Mouse (Mus musculus) midbrain, embryonic 13.5 days (tissue): ENCODE measurements around the gene Kcnk18. TPM values are rescaled to one million over a fixed set of nuclear protein-coding genes. Genes with fewer than 3 reads are reported as not detected.

Source experiments
- ATAC-seq: fragments of 200-750 bp; cut with Nextera tagmentation; 2 replicates; pipeline ENCODE4 v1.8.0; 2017; ENCODE audit warnings: mild to moderate bottlenecking, moderate TSS enrichment, moderate library complexity
- H3K27ac ChIP-seq: fragments of 300-500 bp; sonication (generic); 2 replicates; pipeline ENCODE4 v1.5.1; 2015; ENCODE audit warnings: inconsistent platforms, mild to moderate bottlenecking, moderate library complexity
- H3K27me3 ChIP-seq: fragments of 300-500 bp; sonication (generic); 2 replicates; pipeline ENCODE4 v1.6.1; 2015; ENCODE audit warnings: mild to moderate bottlenecking, inconsistent platforms
- H3K36me3 ChIP-seq: fragments of 300-500 bp; sonication (generic); 2 replicates; pipeline ENCODE4 v1.6.1; 2015; ENCODE audit warnings: mild to moderate bottlenecking, inconsistent platforms
- H3K4me1 ChIP-seq: fragments of 300-500 bp; sonication (generic); replicated peaks from 2 replicates; pipeline ENCODE4 v1.6.1; 2015; ENCODE audit warnings: inconsistent platforms
- H3K4me2 ChIP-seq: fragments of 300-500 bp; sonication (generic); replicated peaks from 2 replicates; pipeline ENCODE4 v1.6.1; 2015; ENCODE audit warnings: moderate library complexity, mild to moderate bottlenecking, inconsistent platforms
- H3K4me3 ChIP-seq: fragments of 300-500 bp; sonication (generic); replicated peaks from 2 replicates; pipeline ENCODE4 v1.5.1; 2015; ENCODE audit warnings: mild to moderate bottlenecking, inconsistent platforms
- H3K9ac ChIP-seq: fragments of 300-500 bp; sonication (generic); replicated peaks from 2 replicates; pipeline ENCODE4 v1.6.1; 2015; ENCODE audit warnings: mild to moderate bottlenecking, inconsistent platforms
- H3K9me3 ChIP-seq: fragments of 300-500 bp; sonication (generic); 2 replicates; pipeline ENCODE4 v1.6.1; 2016; ENCODE audit warnings: mild to moderate bottlenecking, inconsistent platforms
- WGBS: fragments of 180-500 bp; shearing (Covaris S2); methylation state at CpG from one replicate; pipeline ENCODE4 v1.1.7; 2015; 5-methylcytosine and 5-hydroxymethylcytosine counted together
- polyA plus RNA-seq: library from polyadenylated mRNA; unstranded; fragments of >200 nt; fragmentation: Nextera tagmentation; extraction: Ambion mirVana; gene quantifications from 2 replicates; pipeline ENCODE4 v1.2.1, GENCODE M21; 2015

Gene Kcnk18
- polyA plus RNA-seq, 1 experiment from 2014 or later, result not detected

DNA sequence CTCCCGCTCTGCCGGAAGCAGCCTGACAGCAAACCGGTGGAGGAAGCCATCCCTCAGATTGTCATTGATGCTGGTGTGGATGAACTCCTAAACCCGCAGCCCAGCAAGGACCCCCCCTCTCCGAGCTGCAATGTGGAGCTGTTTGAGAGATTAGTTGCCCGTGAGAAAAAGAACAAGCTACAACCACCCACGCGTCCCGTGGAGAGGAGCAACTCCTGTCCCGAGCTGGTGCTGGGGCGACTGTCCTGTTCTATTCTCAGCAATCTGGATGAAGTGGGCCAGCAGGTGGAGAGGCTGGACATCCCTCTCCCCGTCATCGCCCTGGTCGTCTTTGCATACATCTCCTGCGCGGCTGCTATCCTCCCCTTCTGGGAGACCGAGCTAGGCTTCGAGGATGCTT is 16.0 kb downstream of the Kcnk18 start:
- H3K9me3 ChIP-seq, result no peaks in the 10 kb centered on the region
- H3K36me3 ChIP-seq, result no peaks in the 10 kb centered on the region
- no peak overlapping the region for H3K27ac ChIP-seq
- WGBS, result 91% methylated on average over 18 of the region's 18 CpGs
- no peak overlapping the region for H3K4me2 ChIP-seq
- no peak for ATAC-seq
- H3K9ac ChIP-seq, result no peak overlapping the region
- no peak overlapping the region for H3K4me3 ChIP-seq
- H3K4me1 ChIP-seq, result no peaks in the 10 kb centered on the region
- peaks cover 16% of the 10 kb centered on the region for H3K27me3 ChIP-seq

DNA sequence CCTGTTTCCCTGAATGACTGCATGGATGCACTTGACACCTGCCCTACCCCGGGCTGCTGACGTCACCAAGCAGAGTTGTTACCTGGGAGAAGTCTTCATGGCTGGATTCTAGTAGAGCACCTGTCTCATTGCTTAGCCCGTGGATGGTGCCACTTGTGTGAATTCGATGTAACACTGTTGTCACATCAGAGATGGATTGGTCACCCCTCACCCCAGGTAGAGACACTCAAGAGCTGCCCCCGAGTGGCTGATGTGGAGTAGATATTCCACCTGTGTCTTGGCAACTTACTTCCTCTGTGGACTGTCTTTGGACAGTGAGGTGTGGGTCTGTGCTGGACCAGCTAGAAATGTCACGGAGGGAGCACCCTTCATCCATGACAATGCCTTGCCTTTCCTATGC is 17.0 kb downstream of the Kcnk18 start:
- H3K4me1 ChIP-seq, result no peaks in the 10 kb centered on the region
- ATAC-seq, result no peak

DNA sequence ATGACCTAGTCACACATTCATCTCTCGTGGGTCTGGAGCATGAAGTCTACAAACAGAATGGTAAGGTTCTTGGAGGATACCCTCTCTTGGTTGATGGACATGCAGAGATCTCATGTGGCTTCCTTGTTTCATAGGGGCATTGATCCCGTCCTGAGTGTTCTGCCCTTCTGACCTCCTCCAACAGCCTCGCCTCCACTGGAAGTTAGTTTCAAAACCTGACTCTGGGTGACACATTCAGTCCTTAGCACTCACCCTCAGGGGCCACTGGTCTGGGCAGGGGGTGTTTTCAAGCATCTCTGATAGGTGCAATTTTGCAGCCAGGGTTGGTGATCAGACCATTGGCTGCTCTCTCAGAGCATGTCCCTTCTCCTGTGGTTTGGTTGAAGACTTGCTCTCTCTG is 19.6 kb downstream of the Kcnk18 start:
- Histone ChIP-seq H3K4me2 (no peak overlapping the region), H3K9ac (no peak overlapping the region), H3K4me1 (no peaks in the 10 kb centered on the region), H3K36me3 (no peaks in the 10 kb centered on the region), H3K27me3 (peaks cover 27% of the 10 kb centered on the region), H3K4me3 (no peak overlapping the region), H3K9me3 (no peaks in the 10 kb centered on the region), H3K27ac (no peak overlapping the region)
- WGBS, result 79% methylated on average over 3 of the region's 3 CpGs
- ATAC-seq, result no peak

More for the DNA sequence above, 17.0 kb downstream of the Kcnk18 start:
- peaks cover 21% of the 10 kb centered on the region for H3K27me3 ChIP-seq
- no peak overlapping the region for H3K4me2 ChIP-seq
- no peaks in the 10 kb centered on the region for H3K36me3 ChIP-seq
- WGBS, result 76% methylated on average over 6 of the region's 6 CpGs
- no peak overlapping the region for H3K27ac ChIP-seq
- H3K9ac ChIP-seq, result no peak overlapping the region
- H3K4me3 ChIP-seq, result no peak overlapping the region
- no peaks in the 10 kb centered on the region for H3K9me3 ChIP-seq

DNA sequence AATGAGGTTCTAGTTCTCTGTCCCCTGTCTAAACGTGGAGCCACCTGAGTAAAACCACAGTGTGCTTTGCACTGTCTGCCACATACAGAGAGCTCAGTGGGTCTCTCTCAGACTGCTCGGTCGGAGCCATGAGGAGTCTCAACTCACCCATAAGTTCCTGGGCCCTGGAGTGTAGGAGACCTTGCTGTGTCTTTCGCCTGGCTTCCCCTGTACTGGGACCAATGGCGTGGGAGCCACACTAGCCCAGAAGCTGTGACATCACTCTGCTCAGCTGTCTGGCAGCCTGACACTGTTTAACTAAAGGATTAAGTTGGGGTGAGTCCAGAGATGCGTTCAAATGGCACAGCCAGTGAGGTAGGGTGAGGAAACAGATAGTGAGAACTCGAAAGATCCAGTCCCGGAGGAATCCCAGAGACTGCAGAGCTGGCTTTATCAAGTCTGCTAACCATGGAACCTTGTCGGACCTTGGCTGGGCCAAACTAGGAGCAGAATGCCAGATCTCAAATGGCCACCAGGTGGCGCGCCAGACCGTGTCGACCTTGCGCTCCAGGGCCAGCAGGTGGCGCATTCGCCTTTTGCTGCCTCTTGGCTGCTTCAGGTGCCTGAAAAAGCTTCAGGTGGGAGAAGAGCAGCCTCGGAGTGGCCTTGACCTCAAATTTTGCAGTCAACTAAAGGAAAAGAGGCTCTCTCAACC is 20.3 kb downstream of the Kcnk18 start:
- peak; percentile 86 for ATAC-seq
- H3K4me1 ChIP-seq, result no peaks in the 10 kb centered on the region
- H3K27ac ChIP-seq, result no peak overlapping the region
- no peak overlapping the region for H3K4me2 ChIP-seq
- H3K36me3 ChIP-seq, result no peaks in the 10 kb centered on the region
- no peak overlapping the region for H3K9ac ChIP-seq
- no peaks in the 10 kb centered on the region for H3K9me3 ChIP-seq
- peaks cover 27% of the 10 kb centered on the region for H3K27me3 ChIP-seq
- 25% methylated on average over 17 of the region's 17 CpGs for WGBS
- no peak overlapping the region for H3K4me3 ChIP-seq

DNA sequence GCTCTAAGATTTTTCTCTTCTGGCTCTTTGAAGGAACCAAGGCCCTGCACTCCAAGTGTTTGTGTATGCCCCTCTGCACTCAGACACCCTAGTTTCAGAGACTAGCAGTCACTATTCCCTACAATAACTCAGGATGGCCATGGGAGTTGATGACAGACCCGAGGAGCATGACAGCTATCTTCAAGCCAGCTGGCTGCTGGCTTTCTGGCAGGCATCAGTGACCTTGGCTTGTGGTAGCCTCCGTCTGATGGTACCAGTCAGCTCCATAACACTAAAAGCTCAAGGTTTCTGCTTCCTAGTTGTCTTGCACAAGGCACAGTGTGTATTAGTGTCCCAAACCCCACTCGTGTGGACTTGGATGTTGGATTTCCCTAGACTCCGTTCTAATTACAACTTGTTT is 23.0 kb downstream of the Kcnk18 start:
- Histone ChIP-seq H3K4me3 (no peak overlapping the region), H3K9me3 (no peaks in the 10 kb centered on the region), H3K9ac (no peak overlapping the region), H3K36me3 (no peaks in the 10 kb centered on the region), H3K27ac (no peak overlapping the region), H3K4me2 (no peak overlapping the region), H3K4me1 (no peaks in the 10 kb centered on the region), H3K27me3 (peaks cover 27% of the 10 kb centered on the region)
- no peak for ATAC-seq
- WGBS, result 85% methylated on average over 4 of the region's 4 CpGs

DNA sequence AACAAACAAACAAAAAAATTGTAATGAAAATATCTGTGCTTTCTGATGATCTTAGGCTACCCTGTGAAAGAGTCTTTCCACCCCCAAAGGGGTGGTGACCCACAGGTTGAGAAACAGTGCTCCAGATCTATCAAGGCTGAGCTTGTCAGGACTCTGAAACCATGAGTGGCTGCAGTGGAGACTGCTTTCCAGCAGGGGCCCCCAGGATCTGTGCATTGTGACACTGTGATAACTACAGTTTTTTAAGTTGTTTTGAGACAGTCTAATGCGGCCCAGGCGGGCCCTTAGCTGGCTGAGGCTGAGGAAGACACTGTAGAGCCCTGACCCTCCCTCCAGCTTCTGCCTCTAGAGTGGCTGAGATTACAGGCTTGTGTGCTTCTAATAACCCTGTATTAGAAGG is 24.0 kb downstream of the Kcnk18 start:
- Histone ChIP-seq H3K4me1 (no peaks in the 10 kb centered on the region), H3K4me2 (no peak overlapping the region), H3K36me3 (no peaks in the 10 kb centered on the region), H3K27ac (no peak overlapping the region), H3K9me3 (no peaks in the 10 kb centered on the region), H3K27me3 (peaks cover 19% of the 10 kb centered on the region; the same call in 1 of the 2 replicates), H3K9ac (no peak overlapping the region), H3K4me3 (no peak overlapping the region)
- no peak for ATAC-seq
- 85% methylated on average over 2 of the region's 2 CpGs for WGBS

DNA sequence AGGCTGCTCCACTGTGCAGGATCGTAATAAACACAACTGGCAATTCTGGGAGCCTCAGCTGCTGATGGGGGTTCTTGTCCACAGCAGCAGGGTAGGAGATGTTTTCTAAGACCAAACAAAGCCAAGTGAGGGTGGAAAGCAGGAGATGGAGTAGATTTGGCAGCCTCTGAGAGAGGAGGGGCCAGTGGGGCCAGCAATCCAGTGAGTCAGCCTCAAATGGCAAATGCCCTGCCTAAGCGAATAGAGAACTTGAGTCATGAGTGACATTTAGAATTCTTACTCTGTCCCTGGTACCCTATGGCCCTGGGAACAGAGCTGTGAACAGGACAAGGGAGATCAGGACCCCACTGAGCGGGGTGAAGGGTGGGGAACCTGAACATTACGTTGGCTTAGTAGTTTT is 29.1 kb downstream of the Kcnk18 start:
- Histone ChIP-seq H3K4me2 (no peak overlapping the region), H3K4me3 (no peak overlapping the region), H3K9me3 (no peaks in the 10 kb centered on the region), H3K27me3 (peaks cover 4% of the 10 kb centered on the region; the same call in 1 of the 2 replicates), H3K36me3 (no peaks in the 10 kb centered on the region), H3K9ac (no peak overlapping the region), H3K27ac (no peak overlapping the region), H3K4me1 (no peaks in the 10 kb centered on the region)
- ATAC-seq, result no peak
- WGBS, result 84% methylated on average over 4 of the region's 4 CpGs

DNA sequence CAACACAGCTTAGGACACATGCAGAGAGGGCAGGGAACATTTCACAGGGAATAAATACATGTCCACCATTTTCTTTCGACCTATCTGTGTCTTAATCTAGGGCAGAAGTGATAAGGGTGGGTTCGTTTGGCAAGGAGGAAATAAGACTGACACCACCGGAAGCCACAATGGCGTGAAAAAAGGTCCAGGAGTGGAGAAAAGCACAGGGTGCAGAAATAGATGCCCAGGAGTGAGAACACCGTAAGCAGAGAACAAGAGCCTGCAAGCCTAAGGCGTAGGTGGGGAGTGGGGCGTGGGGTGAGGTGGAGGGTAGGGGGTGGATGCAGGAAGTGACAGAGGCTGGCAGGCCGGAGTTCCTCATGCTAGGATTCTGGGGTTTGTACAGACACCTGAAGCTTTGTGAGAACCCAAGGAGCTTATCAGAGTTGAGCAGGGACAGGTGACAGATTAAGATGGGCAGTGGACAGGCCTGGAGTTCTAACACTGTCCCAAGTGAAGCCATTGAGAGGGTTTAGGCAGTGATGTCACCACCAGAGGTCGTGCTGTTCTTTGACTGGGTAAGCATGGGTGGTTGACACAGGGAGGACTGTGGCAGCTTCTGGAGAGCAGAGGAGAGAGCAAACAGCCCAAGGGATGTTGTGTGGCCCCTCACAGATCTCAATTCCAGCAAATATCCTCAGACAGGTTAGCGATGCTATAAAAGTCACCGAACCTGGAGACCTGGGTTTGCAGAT is 29.7 kb downstream of the Kcnk18 start:
- H3K4me2 ChIP-seq, result no peak overlapping the region
- no peak overlapping the region for H3K4me3 ChIP-seq
- no peaks in the 10 kb centered on the region for H3K4me1 ChIP-seq
- H3K36me3 ChIP-seq, result no peaks in the 10 kb centered on the region
- peaks cover 4% of the 10 kb centered on the region; the same call in 1 of the 2 replicates for H3K27me3 ChIP-seq
- no peak for ATAC-seq
- no peak overlapping the region for H3K9ac ChIP-seq
- H3K27ac ChIP-seq, result no peak overlapping the region
- H3K9me3 ChIP-seq, result no peaks in the 10 kb centered on the region
- 77% methylated on average over 11 of the region's 11 CpGs for WGBS

DNA sequence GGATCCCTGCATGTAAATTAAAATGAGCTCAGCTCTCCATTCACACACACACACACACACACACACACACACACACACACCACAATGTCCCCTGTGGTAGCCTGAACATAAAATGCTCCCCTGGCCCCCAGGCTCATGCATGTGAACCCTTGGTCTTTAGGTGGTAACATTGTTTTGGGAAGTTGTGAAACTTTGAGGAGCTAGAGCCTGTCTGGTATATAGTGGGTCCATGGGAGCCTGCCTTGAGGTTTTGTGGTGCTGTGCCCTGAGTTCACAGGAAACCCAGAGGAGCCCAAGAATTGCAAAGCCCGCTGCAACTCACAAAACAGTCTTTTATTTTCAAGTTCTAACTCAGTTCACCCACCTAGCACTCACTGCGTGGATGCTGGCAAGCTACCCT is 33.6 kb downstream of the Kcnk18 start:
- H3K36me3 ChIP-seq, result no peaks in the 10 kb centered on the region
- no peaks in the 10 kb centered on the region for H3K4me1 ChIP-seq
- no peak overlapping the region for H3K4me2 ChIP-seq
- 69% methylated on average over 2 of the region's 2 CpGs for WGBS
- no peak overlapping the region for H3K9ac ChIP-seq
- ATAC-seq, result no peak
- peaks cover 9% of the 10 kb centered on the region for H3K9me3 ChIP-seq
- peaks cover 4% of the 10 kb centered on the region; the same call in 1 of the 2 replicates for H3K27me3 ChIP-seq
- no peak overlapping the region for H3K4me3 ChIP-seq
- no peak overlapping the region for H3K27ac ChIP-seq

DNA sequence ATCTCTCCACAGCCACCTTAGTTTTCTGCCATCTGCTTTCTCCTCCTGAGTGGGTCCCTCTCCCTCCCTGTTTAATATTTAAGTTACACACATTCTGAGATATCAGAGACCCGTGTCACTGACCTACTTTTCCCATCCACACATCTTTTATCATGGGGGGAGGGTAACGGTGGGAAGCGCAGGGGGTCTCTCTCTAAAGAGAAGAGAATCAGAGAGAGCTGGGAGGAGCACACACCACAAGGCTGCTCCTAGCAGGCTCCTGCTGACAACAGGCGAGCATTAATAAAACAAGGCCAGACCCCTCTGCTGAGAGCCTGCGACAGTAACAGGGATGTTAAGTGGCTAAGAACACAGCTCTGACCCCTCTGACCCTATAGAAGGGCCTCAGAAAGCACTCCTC is 40.6 kb downstream of the Kcnk18 start:
- H3K4me1 ChIP-seq, result peaks cover 22% of the 10 kb centered on the region
- H3K36me3 ChIP-seq, result no peaks in the 10 kb centered on the region
- WGBS, result 42% methylated on average over 5 of the region's 5 CpGs
- ATAC-seq, result peak; percentile 46
- H3K9ac ChIP-seq, result no peak overlapping the region
- H3K4me3 ChIP-seq, result no peak overlapping the region
- H3K4me2 ChIP-seq, result no peak overlapping the region
- no peak overlapping the region for H3K27ac ChIP-seq
- H3K27me3 ChIP-seq, result peaks cover 45% of the 10 kb centered on the region
- peaks cover 9% of the 10 kb centered on the region for H3K9me3 ChIP-seq

DNA sequence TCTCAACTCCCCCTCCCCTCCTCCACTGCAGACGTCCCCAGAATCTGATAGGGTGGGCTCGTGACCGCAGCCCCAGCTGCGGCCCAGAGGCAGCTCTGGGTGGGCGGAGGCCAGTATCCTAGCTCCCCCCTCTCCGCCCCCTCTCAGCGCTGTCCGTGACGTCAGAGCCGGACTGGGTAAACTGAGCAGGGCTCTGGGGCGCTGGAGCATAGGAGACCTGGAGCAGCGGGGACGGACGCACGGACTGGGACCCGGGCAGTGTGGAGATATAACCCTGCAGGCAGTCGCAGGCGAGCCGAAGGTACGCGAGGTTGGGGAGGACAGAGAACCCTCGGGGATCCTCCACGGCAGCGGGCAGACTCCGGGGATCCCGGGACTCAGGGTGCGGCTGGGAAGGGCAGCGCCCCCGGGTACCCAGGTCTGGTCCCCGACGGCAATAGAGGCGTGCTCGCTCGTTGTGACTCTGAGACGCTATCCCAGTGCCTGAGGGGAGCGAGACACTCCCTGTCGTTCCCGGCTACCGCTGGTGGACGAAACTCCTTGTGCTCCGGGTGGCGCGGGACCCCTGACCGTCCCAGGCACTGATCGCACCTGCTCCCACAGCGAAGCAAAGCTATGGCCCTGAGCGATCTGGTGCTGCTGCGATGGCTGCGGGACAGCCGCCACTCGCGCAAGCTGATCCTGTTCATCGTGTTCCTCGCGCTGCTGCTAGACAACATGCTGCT is 41.9 kb downstream of the Kcnk18 start, which contains the start of gene Slc18a2:
TSS of gene Slc18a2 (plus strand) at position 179 of the 725 bp plus-strand sequence.
- 1% methylated on average over 51 of the region's 55 CpGs for WGBS
- peaks cover 48% of the 10 kb centered on the region for H3K27me3 ChIP-seq
- peaks cover 9% of the 10 kb centered on the region for H3K9me3 ChIP-seq
- peak; percentile 74 for ATAC-seq
- H3K4me2 ChIP-seq, result peak within 1 kb of the TSS; percentile 77
- H3K36me3 ChIP-seq, result no peaks in the 10 kb centered on the region
- H3K4me1 ChIP-seq, result peaks cover 33% of the 10 kb centered on the region
- peak within 1 kb of the TSS; percentile 65 for H3K9ac ChIP-seq
- H3K4me3 ChIP-seq, result peak within 1 kb of the TSS; percentile 48
- H3K27ac ChIP-seq, result peak within 1 kb of the TSS; percentile 37

DNA sequence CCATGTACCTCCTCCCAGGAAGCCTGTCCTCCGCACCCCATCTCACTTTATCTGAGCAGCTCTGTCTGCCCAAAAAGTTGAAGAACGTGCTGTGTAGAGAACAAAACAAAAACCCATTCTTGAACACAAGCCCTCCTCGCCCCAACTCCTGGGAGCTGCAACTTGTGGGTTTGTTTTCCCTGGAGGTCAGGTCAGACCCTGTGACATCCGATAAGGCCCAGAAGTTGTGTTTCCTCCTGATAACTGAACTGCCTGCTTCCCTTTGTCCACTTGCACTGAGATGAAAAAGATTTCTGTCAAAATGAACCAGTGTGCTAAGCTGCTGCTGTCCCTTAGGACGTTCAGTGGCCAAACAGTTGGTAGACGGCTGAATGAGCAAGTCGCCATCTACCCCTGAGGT is 42.6 kb downstream of the Kcnk18 start:
- Histone ChIP-seq H3K4me2 (peak overlapping the region; percentile 77), H3K4me3 (peak overlapping the region; percentile 48), H3K9ac (0 out of 2 replicates have a peak overlapping the region, but pooled peaks have one; percentile 65), H3K4me1 (peaks cover 38% of the 10 kb centered on the region), H3K9me3 (peaks cover 9% of the 10 kb centered on the region), H3K36me3 (no peaks in the 10 kb centered on the region), H3K27ac (no peak overlapping the region), H3K27me3 (peaks cover 48% of the 10 kb centered on the region)
- WGBS, result 47% methylated on average over 7 of the region's 7 CpGs
- ATAC-seq, result no peak
